ENCODE assay signal across 7 mouse cellular contexts in genomic region chr11:50174111-50174729, GRCm38 (mm10). TPM values are rescaled to one million over a fixed set of nuclear protein-coding genes. Genes with fewer than 3 reads are reported as not detected.
DNase-seq lines count a peak whose midpoint lies in the region; ATAC-seq and TF ChIP-seq lines count a peak whose summit lies in the region.
"Not testable (repeated sequence)": the region's sequence is repeated elsewhere in the genome, so short reads cannot be mapped to it uniquely, and the experiment has no call there.

Mrnip (plus strand) TSS chr11:50174444.

- H3K4me3 ChIP-seq in bone marrow, adult 2 months (replicated peaks; ENCODE audit: control insufficient read depth, low read depth, low read length), result peak within 1 kb of the TSS; percentile 98
- peak within 1 kb of the TSS; percentile 73 for H3K4me3 ChIP-seq in forebrain, embryonic 10.5 days
- H3K4me3 ChIP-seq in heart, embryonic 14.5 days (ENCODE audit: control insufficient read depth in 1 of 2, insufficient read depth in 1 of 2, low read depth in 1 of 2, low read length in 2 of 2), result peak within 1 kb of the TSS; percentile 66 to 76
- peak within 1 kb of the TSS; percentile 79 for H3K4me3 ChIP-seq in kidney, embryonic 14.5 days (ENCODE audit: low read length)
- peak within 1 kb of the TSS; percentile 64 for H3K4me3 ChIP-seq in limb, embryonic 10.5 days
- peak within 1 kb of the TSS; percentile 68 for H3K4me3 ChIP-seq in neural tube, embryonic 14.5 days (ENCODE audit: low read depth, low read length)

- not testable (repeated sequence) for TF ChIP-seq POLR2A in bone marrow, adult 2 months (IDR thresholded peaks at IDR 0.05; ENCODE audit: borderline replicate concordance, control insufficient read depth, low read depth, low read length)

- peak within 1 kb of the TSS; percentile 62 for H3K27ac ChIP-seq in bone marrow, adult 2 months (ENCODE audit: control insufficient read depth, insufficient read depth, low read depth, low read length, poor library complexity)
- H3K27ac ChIP-seq in forebrain, embryonic 10.5 days, result peak within 1 kb of the TSS; percentile 89
- peak within 1 kb of the TSS in 1 of 2 experiments; percentile 43; a peak in 3 of 4 replicates for H3K27ac ChIP-seq in heart, embryonic 14.5 days (replicated peaks in 1 of 2; ENCODE audit: control insufficient read depth in 1 of 2, insufficient read depth in 1 of 2, low read depth in 2 of 2, low read length in 2 of 2)
- 0 out of 2 replicates have a peak within 1 kb of the TSS, but pooled peaks have one; percentile 42 for H3K27ac ChIP-seq in kidney, embryonic 14.5 days (ENCODE audit: low read depth, low read length)
- H3K27ac ChIP-seq in limb, embryonic 10.5 days, result peak within 1 kb of the TSS; percentile 79
- peak within 1 kb of the TSS; percentile 85 for H3K27ac ChIP-seq in neural tube, embryonic 14.5 days (ENCODE audit: low read depth, low read length)

- H3K9ac ChIP-seq in heart, embryonic 14.5 days (ENCODE audit: low read length), result peak within 1 kb of the TSS; percentile 87
- peak within 1 kb of the TSS; percentile 84 for H3K9ac ChIP-seq in kidney, embryonic 14.5 days (ENCODE audit: low read depth, low read length)
- H3K9ac ChIP-seq in neural tube, embryonic 14.5 days (replicated peaks; ENCODE audit: low read depth, low read length), result peak within 1 kb of the TSS; percentile 74

- 6% methylated on average over 19 of the region's 19 CpGs for WGBS in bone marrow, adult 2 months
- WGBS in forebrain, embryonic 10.5 days, result 7% methylated on average over 19 of the region's 19 CpGs
- WGBS in heart, embryonic 14.5 days, result 4% methylated on average over 19 of the region's 19 CpGs
- WGBS in kidney, embryonic 14.5 days, result 7% methylated on average over 19 of the region's 19 CpGs
- WGBS in limb, embryonic 10.5 days, result 4% methylated on average over 19 of the region's 19 CpGs
- WGBS in neural tube, embryonic 14.5 days, result 4% methylated on average over 19 of the region's 19 CpGs

- DNase-seq in forebrain, embryonic 10.5 days (ENCODE audit: extremely low spot score, low spot score); limb, embryonic 10.5 days (ENCODE audit: low spot score): not testable (repeated sequence)
- DNase-seq in lung, postnatal 10 days, result peak; percentile 45

- not testable (repeated sequence) for H3K4me1 ChIP-seq in bone marrow, adult 2 months (ENCODE audit: control insufficient read depth, insufficient read depth, low read length); forebrain, embryonic 10.5 days; heart, embryonic 14.5 days (ENCODE audit: control insufficient read depth in 2 of 2, insufficient read depth in 2 of 2, low read length in 2 of 2); kidney, embryonic 14.5 days (ENCODE audit: control insufficient read depth, insufficient read depth, low read length); limb, embryonic 10.5 days; neural tube, embryonic 14.5 days (ENCODE audit: control insufficient read depth, insufficient read depth, low read length)

- H3K36me3 ChIP-seq in forebrain, embryonic 10.5 days (replicated peaks), result peaks cover 43% of the 10 kb centered on the region
- H3K36me3 ChIP-seq in heart, embryonic 14.5 days (ENCODE audit: control insufficient read depth, insufficient read depth, low read length), result peaks cover 44% of the 10 kb centered on the region
- H3K36me3 ChIP-seq in kidney, embryonic 14.5 days (ENCODE audit: control insufficient read depth, insufficient read depth, low read length), result peaks cover 21% of the 10 kb centered on the region
- H3K36me3 ChIP-seq in limb, embryonic 10.5 days, result peaks cover 52% of the 10 kb centered on the region
- H3K36me3 ChIP-seq in neural tube, embryonic 14.5 days (ENCODE audit: control insufficient read depth, insufficient read depth, low read length), result not testable (repeated sequence)

- H3K9me3 ChIP-seq in forebrain, embryonic 10.5 days; heart, embryonic 14.5 days (ENCODE audit: control insufficient read depth, low read length); kidney, embryonic 14.5 days (ENCODE audit: control insufficient read depth, low read length); limb, embryonic 10.5 days (replicated peaks); neural tube, embryonic 14.5 days (ENCODE audit: control insufficient read depth, low read length): not testable (repeated sequence)

- not testable (repeated sequence) for TF ChIP-seq CTCF in bone marrow, adult 2 months (IDR thresholded peaks at IDR 0.05; ENCODE audit: control insufficient read depth, insufficient read depth, low read length)

- ATAC-seq in heart, embryonic 14.5 days (ENCODE audit: insufficient number of reproducible peaks, insufficient read depth, low FRiP score, low read depth), result not testable (repeated sequence)
- peak; percentile 21; the same call in 1 of the 2 replicates for ATAC-seq in kidney, embryonic 14.5 days (ENCODE audit: low FRiP score, low TSS enrichment)
- peak; percentile 39 for ATAC-seq in neural tube, embryonic 14.5 days (ENCODE audit: low read depth)

- not testable (repeated sequence) for H3K27me3 ChIP-seq in forebrain, embryonic 10.5 days (ENCODE audit: poor library complexity, severe bottlenecking); heart, embryonic 14.5 days (ENCODE audit: control insufficient read depth, insufficient read depth, low read length); kidney, embryonic 14.5 days (ENCODE audit: control insufficient read depth, insufficient read depth, low read length); limb, embryonic 10.5 days (ENCODE audit: low read depth, poor library complexity, severe bottlenecking); neural tube, embryonic 14.5 days (ENCODE audit: control insufficient read depth, insufficient read depth, low read length)

- peak within 1 kb of the TSS; percentile 95 for H3K4me2 ChIP-seq in heart, embryonic 14.5 days (ENCODE audit: low read length)
- H3K4me2 ChIP-seq in kidney, embryonic 14.5 days (replicated peaks; ENCODE audit: low read depth, low read length), result peak within 1 kb of the TSS; percentile 64
- peak within 1 kb of the TSS; percentile 80 for H3K4me2 ChIP-seq in neural tube, embryonic 14.5 days (ENCODE audit: low read depth, low read length)

RNA-seq across cellular contexts. Expression of gene Mrnip, which starts in this region (rescaled TPM):
- 5.2 and 6.2 TPM in 2 replicates for polyA plus RNA-seq in bone marrow, adult 2 months (2011; ENCODE audit: insufficient read depth, insufficient read length, low replicate concordance, missing spikeins)
- polyA plus RNA-seq in forebrain, embryonic 10.5 days (2016; fragmentation: Nextera tagmentation; extraction: Ambion mirVana), result 22.8 and 25.9 TPM in 2 replicates
- 10.9 and 13.1 TPM in 2 replicates for polyA plus RNA-seq in heart, embryonic 14.5 days (2014; fragmentation: Nextera tagmentation; extraction: Ambion mirVana)
- 21.8 and 22.0 TPM in 2 replicates for polyA plus RNA-seq in kidney, embryonic 14.5 days (2014; fragmentation: Nextera tagmentation; extraction: Ambion mirVana)
- polyA plus RNA-seq in limb, embryonic 10.5 days (2016; fragmentation: Nextera tagmentation; extraction: Ambion mirVana), result 30.2 and 34.1 TPM in 2 replicates
- polyA plus RNA-seq in neural tube, embryonic 14.5 days (2014; fragmentation: Nextera tagmentation; extraction: Ambion mirVana), result 38.1 and 48.3 TPM in 2 replicates
